Mouse (Mus musculus): Measurements from ENCODE around the gene Pla1a. TPM values are rescaled to one million over a fixed set of nuclear protein-coding genes. Genes with fewer than 3 reads are reported as not detected.

The Pla1a gene
- total RNA-seq, 4 experiments from 2014 or later = 0.78 to 2.0 (median 1.9) TPM

- DNase-seq (ENCODE audit: low spot score in 2 of 2) = no peak
Measured at GRCm38 (mm10) chr16:38369431-38369830, 63.5 kb downstream of the Pla1a start.

- DNase-seq (ENCODE audit: low spot score in 2 of 2) = no peak
Measured at GRCm38 (mm10) chr16:38369000-38369399, 63.9 kb downstream of the Pla1a start.

GRCm38 (mm10) chr16:38368336-38368735 is 64.6 kb downstream of the Pla1a start:
- DNase-seq (ENCODE audit: low spot score in 2 of 2) = peak in 1 of 2 experiments; percentile 89

GRCm38 (mm10) chr16:38366231-38366630 is 66.7 kb downstream of the Pla1a start:
- DNase-seq (ENCODE audit: low spot score in 2 of 2) = no peak

- no peak for DNase-seq (ENCODE audit: low spot score in 2 of 2)
Measured at GRCm38 (mm10) chr16:38365390-38365789, 67.6 kb downstream of the Pla1a start.

- DNase-seq (ENCODE audit: low spot score in 2 of 2) = no peak
Measured at GRCm38 (mm10) chr16:38363657-38364056, 69.3 kb downstream of the Pla1a start.

- no peak for DNase-seq (ENCODE audit: low spot score in 2 of 2)
Measured at GRCm38 (mm10) chr16:38363256-38363595, 69.7 kb downstream of the Pla1a start.

- no peak for DNase-seq (ENCODE audit: low spot score in 2 of 2)
Measured at GRCm38 (mm10) chr16:38362493-38363255, 70.3 kb downstream of the Pla1a start.

- no peak for DNase-seq (ENCODE audit: low spot score in 2 of 2)
Measured at GRCm38 (mm10) chr16:38361933-38362332, 71.0 kb downstream of the Pla1a start, which contains the start of gene Popdc2. Gene Popdc2, plus strand, starts transcription at chr16:38362209.

- DNase-seq (ENCODE audit: low spot score in 2 of 2) = no peak
Measured at GRCm38 (mm10) chr16:38360317-38360716, 72.6 kb downstream of the Pla1a start.

GRCm38 (mm10) chr16:38359857-38360256 is 73.1 kb downstream of the Pla1a start:
- no peak for DNase-seq (ENCODE audit: low spot score in 2 of 2)

- no peak for DNase-seq (ENCODE audit: low spot score in 2 of 2)
Measured at GRCm38 (mm10) chr16:38359241-38359640, 73.7 kb downstream of the Pla1a start.

GRCm38 (mm10) chr16:38358256-38358812 is 74.6 kb downstream of the Pla1a start:
- DNase-seq (ENCODE audit: low spot score in 2 of 2) = no peak

GRCm38 (mm10) chr16:38354185-38354913 is 78.6 kb downstream of the Pla1a start:
- DNase-seq (ENCODE audit: low spot score in 2 of 2) = no peak

GRCm38 (mm10) chr16:38353642-38354041 is 79.3 kb downstream of the Pla1a start:
- DNase-seq (ENCODE audit: low spot score in 2 of 2) = no peak

- DNase-seq (ENCODE audit: low spot score in 2 of 2) = no peak
Measured at GRCm38 (mm10) chr16:38352851-38353250, 80.1 kb downstream of the Pla1a start.

GRCm38 (mm10) chr16:38352031-38352430 is 80.9 kb downstream of the Pla1a start:
- DNase-seq (ENCODE audit: low spot score in 2 of 2) = no peak

- no peak for DNase-seq (ENCODE audit: low spot score in 2 of 2)
Measured at GRCm38 (mm10) chr16:38350939-38351338, 82.0 kb downstream of the Pla1a start.

GRCm38 (mm10) chr16:38350361-38350855 is 82.5 kb downstream of the Pla1a start:
- no peak for DNase-seq (ENCODE audit: low spot score in 2 of 2)

GRCm38 (mm10) chr16:38349881-38350280 is 83.1 kb downstream of the Pla1a start:
- DNase-seq (ENCODE audit: low spot score in 2 of 2) = no peak

GRCm38 (mm10) chr16:38348217-38348761 is 84.7 kb downstream of the Pla1a start:
- no peak for DNase-seq (ENCODE audit: low spot score in 2 of 2)

GRCm38 (mm10) chr16:38347588-38347987 is 85.4 kb downstream of the Pla1a start:
- no peak for DNase-seq (ENCODE audit: low spot score in 2 of 2)
